Mouse (Mus musculus): ENCODE data around the gene F3. TPM values are rescaled to one million over a fixed set of nuclear protein-coding genes. Genes with fewer than 3 reads are reported as not detected.

F3 gene
- total RNA-seq, 1 experiment: 57.8 TPM

DNA sequence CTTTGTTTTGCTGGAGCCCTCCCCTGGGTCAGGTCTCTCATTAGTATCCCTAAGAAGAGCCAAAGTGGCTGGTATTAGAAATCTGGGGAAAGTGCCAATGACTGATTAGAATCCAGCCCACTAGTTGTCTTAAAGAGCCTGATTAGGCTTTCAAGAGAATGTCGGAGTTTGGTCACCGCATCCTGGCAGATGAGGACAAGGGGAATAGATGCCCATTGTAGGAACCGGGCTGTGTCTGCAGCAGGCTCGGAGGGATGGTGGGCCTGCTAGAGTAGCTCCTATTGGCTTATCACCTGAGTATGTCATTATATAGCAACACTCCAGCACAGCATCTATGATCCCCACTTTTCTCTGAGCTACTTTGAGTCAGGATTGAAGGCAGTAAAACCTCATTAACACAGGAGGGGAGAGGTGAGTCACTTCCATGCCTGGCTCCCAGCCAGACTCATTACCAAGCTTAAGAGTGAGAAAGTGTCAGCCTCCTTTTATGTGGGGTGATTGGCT, 36.9 kb upstream of the F3 start:
- DNase-seq (ENCODE audit: low read depth, low spot score): no peak
- H3K9ac ChIP-seq (ENCODE audit: insufficient read depth, low read depth, low read length, poor library complexity, severe bottlenecking): no peak overlapping the region
- H3K36me3 ChIP-seq (ENCODE audit: control insufficient read depth, insufficient read depth, low read length, poor library complexity, severe bottlenecking): no peaks in the 10 kb centered on the region
- no peak for TF ChIP-seq ZC3H11A (IDR thresholded peaks at IDR 0.05; ENCODE audit: borderline replicate concordance, low read depth, low read length)
- no peak for TF ChIP-seq ZNF384 (IDR thresholded peaks at IDR 0.05; ENCODE audit: low read depth, low read length)
- no peak for TF ChIP-seq MAFK (IDR thresholded peaks at IDR 0.05; ENCODE audit: insufficient read depth, low read depth, low read length)
- no peak for TF ChIP-seq HCFC1 (IDR thresholded peaks at IDR 0.05; ENCODE audit: borderline replicate concordance, insufficient read depth, low read length)
- TF ChIP-seq CHD2 (IDR thresholded peaks at IDR 0.05; ENCODE audit: low read depth, low read length): no peak
- H3K9me3 ChIP-seq (ENCODE audit: control insufficient read depth, insufficient read depth, low read depth, low read length): no peaks in the 10 kb centered on the region
- no peak overlapping the region for H3K4me3 ChIP-seq (ENCODE audit: insufficient read depth in 1 of 2, low read depth in 1 of 2, low read length in 2 of 2, poor library complexity in 1 of 2, severe bottlenecking in 1 of 2)
- H3K4me1 ChIP-seq (ENCODE audit: control insufficient read depth in 2 of 2, insufficient read depth in 2 of 2, low read length in 2 of 2, poor library complexity in 1 of 2): no peaks in the 10 kb centered on the region
- in situ Hi-C loops (cut with MboI; ENCODE audit: low sequenced_read_pairs in 2 of 2, unreplicated experiment in 2 of 2): no loop called here
- no peak overlapping the region for H3K27ac ChIP-seq (ENCODE audit: insufficient read depth, low read depth, low read length, poor library complexity, severe bottlenecking)

DNA sequence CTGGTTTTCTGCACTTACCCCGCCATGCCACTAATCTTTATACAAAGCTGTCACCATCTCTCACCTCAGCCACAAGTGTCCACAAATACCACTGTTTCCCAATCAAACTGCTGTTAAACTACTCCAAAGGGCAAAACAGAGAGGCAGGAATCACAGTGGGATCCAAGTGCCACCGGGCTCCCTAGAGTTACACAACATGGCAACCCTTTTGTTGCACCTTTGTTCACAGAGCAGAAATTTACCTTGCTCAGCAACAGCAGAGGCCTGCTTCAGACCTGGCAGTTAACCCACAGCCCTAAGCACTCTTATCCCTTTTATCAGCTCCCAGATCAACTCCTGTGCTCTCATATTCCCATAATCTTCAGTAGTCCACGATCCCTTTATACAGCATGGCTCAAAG, 35.6 kb upstream of the F3 start:
- Histone ChIP-seq H3K4me3 (ENCODE audit: insufficient read depth in 1 of 2, low read depth in 1 of 2, low read length in 2 of 2, poor library complexity in 1 of 2, severe bottlenecking in 1 of 2) (no peak overlapping the region), H3K9ac (ENCODE audit: insufficient read depth, low read depth, low read length, poor library complexity, severe bottlenecking) (no peak overlapping the region), H3K27ac (ENCODE audit: insufficient read depth, low read depth, low read length, poor library complexity, severe bottlenecking) (no peak overlapping the region), H3K9me3 (ENCODE audit: control insufficient read depth, insufficient read depth, low read depth, low read length) (no peaks in the 10 kb centered on the region), H3K4me1 (ENCODE audit: control insufficient read depth in 2 of 2, insufficient read depth in 2 of 2, low read length in 2 of 2, poor library complexity in 1 of 2) (no peaks in the 10 kb centered on the region), H3K36me3 (ENCODE audit: control insufficient read depth, insufficient read depth, low read length, poor library complexity, severe bottlenecking) (no peaks in the 10 kb centered on the region)
- TF ChIP-seq MAFK (IDR thresholded peaks at IDR 0.05; ENCODE audit: insufficient read depth, low read depth, low read length): no peak
- TF ChIP-seq ZC3H11A (IDR thresholded peaks at IDR 0.05; ENCODE audit: borderline replicate concordance, low read depth, low read length): no peak
- no peak for TF ChIP-seq CHD2 (IDR thresholded peaks at IDR 0.05; ENCODE audit: low read depth, low read length)
- no peak for TF ChIP-seq HCFC1 (IDR thresholded peaks at IDR 0.05; ENCODE audit: borderline replicate concordance, insufficient read depth, low read length)
- no peak for TF ChIP-seq ZNF384 (IDR thresholded peaks at IDR 0.05; ENCODE audit: low read depth, low read length)
- DNase-seq (ENCODE audit: low read depth, low spot score): no peak
- in situ Hi-C loops (cut with MboI; ENCODE audit: low sequenced_read_pairs in 2 of 2, unreplicated experiment in 2 of 2): no loop called here

- in situ Hi-C loops (cut with MboI; ENCODE audit: low sequenced_read_pairs in 2 of 2, unreplicated experiment in 2 of 2): no loop called here
- H3K4me1 ChIP-seq (ENCODE audit: control insufficient read depth in 2 of 2, insufficient read depth in 2 of 2, low read length in 2 of 2, poor library complexity in 1 of 2): no peaks in the 10 kb centered on the region
These were observed 34.3 kb upstream of the F3 start for GRCm38 (mm10) chr3:121689029-121689428.

GRCm38 (mm10) chr3:121689697-121690096, 33.6 kb upstream of the F3 start:
- in situ Hi-C loops (cut with MboI; ENCODE audit: low sequenced_read_pairs in 2 of 2, unreplicated experiment in 2 of 2): no loop called here
- Histone ChIP-seq H3K9ac (ENCODE audit: insufficient read depth, low read depth, low read length, poor library complexity, severe bottlenecking) (no peak overlapping the region), H3K27ac (ENCODE audit: insufficient read depth, low read depth, low read length, poor library complexity, severe bottlenecking) (no peak overlapping the region), H3K4me3 (ENCODE audit: insufficient read depth in 1 of 2, low read depth in 1 of 2, low read length in 2 of 2, poor library complexity in 1 of 2, severe bottlenecking in 1 of 2) (no peak overlapping the region), H3K9me3 (ENCODE audit: control insufficient read depth, insufficient read depth, low read depth, low read length) (no peaks in the 10 kb centered on the region), H3K4me1 (ENCODE audit: control insufficient read depth in 2 of 2, insufficient read depth in 2 of 2, low read length in 2 of 2, poor library complexity in 1 of 2) (no peaks in the 10 kb centered on the region), H3K36me3 (ENCODE audit: control insufficient read depth, insufficient read depth, low read length, poor library complexity, severe bottlenecking) (no peaks in the 10 kb centered on the region)
- DNase-seq (ENCODE audit: low read depth, low spot score): no peak
- no peak for TF ChIP-seq MAFK (IDR thresholded peaks at IDR 0.05; ENCODE audit: insufficient read depth, low read depth, low read length)
- TF ChIP-seq ZC3H11A (IDR thresholded peaks at IDR 0.05; ENCODE audit: borderline replicate concordance, low read depth, low read length): no peak
- TF ChIP-seq ZNF384 (IDR thresholded peaks at IDR 0.05; ENCODE audit: low read depth, low read length): no peak
- no peak for TF ChIP-seq CHD2 (IDR thresholded peaks at IDR 0.05; ENCODE audit: low read depth, low read length)
- TF ChIP-seq HCFC1 (IDR thresholded peaks at IDR 0.05; ENCODE audit: borderline replicate concordance, insufficient read depth, low read length): no peak

More at GRCm38 (mm10) chr3:121689029-121689428, 34.3 kb upstream of the F3 start:
- no peak overlapping the region for H3K27ac ChIP-seq (ENCODE audit: insufficient read depth, low read depth, low read length, poor library complexity, severe bottlenecking)
- no peak for DNase-seq (ENCODE audit: low read depth, low spot score)
- TF ChIP-seq HCFC1 (IDR thresholded peaks at IDR 0.05; ENCODE audit: borderline replicate concordance, insufficient read depth, low read length): no peak
- no peak for TF ChIP-seq ZNF384 (IDR thresholded peaks at IDR 0.05; ENCODE audit: low read depth, low read length)
- TF ChIP-seq MAFK (IDR thresholded peaks at IDR 0.05; ENCODE audit: insufficient read depth, low read depth, low read length): no peak
- TF ChIP-seq ZC3H11A (IDR thresholded peaks at IDR 0.05; ENCODE audit: borderline replicate concordance, low read depth, low read length): no peak
- no peak for TF ChIP-seq CHD2 (IDR thresholded peaks at IDR 0.05; ENCODE audit: low read depth, low read length)
- no peaks in the 10 kb centered on the region for H3K9me3 ChIP-seq (ENCODE audit: control insufficient read depth, insufficient read depth, low read depth, low read length)
- no peak overlapping the region for H3K9ac ChIP-seq (ENCODE audit: insufficient read depth, low read depth, low read length, poor library complexity, severe bottlenecking)
- no peak overlapping the region for H3K4me3 ChIP-seq (ENCODE audit: insufficient read depth in 1 of 2, low read depth in 1 of 2, low read length in 2 of 2, poor library complexity in 1 of 2, severe bottlenecking in 1 of 2)
- H3K36me3 ChIP-seq (ENCODE audit: control insufficient read depth, insufficient read depth, low read length, poor library complexity, severe bottlenecking): no peaks in the 10 kb centered on the region
